Mouse (Mus musculus) midbrain, postnatal 0 days (tissue): ENCODE measurements around the gene Foxk2. TPM values are rescaled to one million over a fixed set of nuclear protein-coding genes. Genes with fewer than 3 reads are reported as not detected.

Experiments used
- ATAC-seq: fragments of 200-750 bp; cut with Nextera tagmentation; 2 replicates; pipeline ENCODE4 v1.8.0; 2017; ENCODE audit warnings: moderate number of reproducible peaks, mild to moderate bottlenecking, moderate TSS enrichment, moderate library complexity; ENCODE audit not compliant: low FRiP score
- DNase-seq: peaks from one replicate; pipeline ENCODE4 v3.0.0-alpha.2; 2015; ENCODE audit warnings: low spot score
- H3K27ac ChIP-seq: fragments of 300-500 bp; sonication (generic); 2 replicates; pipeline ENCODE4 v1.5.1; 2014; ENCODE audit warnings: low read depth, mild to moderate bottlenecking, low read length, mixed read lengths
- H3K27me3 ChIP-seq: fragments of 300-500 bp; sonication (generic); 2 replicates; pipeline ENCODE4 v1.6.1; 2014; ENCODE audit warnings: low read length, control low read depth, mixed read lengths; ENCODE audit not compliant: insufficient read depth
- H3K36me3 ChIP-seq: fragments of 300-500 bp; sonication (generic); 2 replicates; pipeline ENCODE4 v1.6.1; 2014; ENCODE audit warnings: low read length, control low read depth, mixed read lengths; ENCODE audit not compliant: insufficient read depth
- H3K4me1 ChIP-seq: fragments of 300-500 bp; sonication (generic); 2 replicates; pipeline ENCODE4 v1.6.1; 2014; ENCODE audit warnings: mild to moderate bottlenecking, control low read depth, antibody characterized with exemption, low read length, mixed read lengths; ENCODE audit not compliant: insufficient read depth
- H3K4me2 ChIP-seq: fragments of 300-500 bp; sonication (generic); 2 replicates; pipeline ENCODE4 v1.6.1; 2014; ENCODE audit warnings: low read depth, mild to moderate bottlenecking, low read length, mixed read lengths; ENCODE audit not compliant: poor library complexity, severe bottlenecking
- H3K4me3 ChIP-seq: fragments of 300-500 bp; sonication (generic); 2 replicates; pipeline ENCODE4 v1.5.1; 2014; ENCODE audit warnings: low read depth, mild to moderate bottlenecking, low read length, moderate library complexity
- H3K9ac ChIP-seq: fragments of 300-500 bp; sonication (generic); replicated peaks from 2 replicates; pipeline ENCODE4 v1.6.1; 2014; ENCODE audit warnings: mild to moderate bottlenecking, low read length, moderate library complexity, mixed read lengths; ENCODE audit not compliant: poor library complexity, severe bottlenecking
- H3K9me3 ChIP-seq: fragments of 300-500 bp; sonication (generic); 2 replicates; pipeline ENCODE4 v1.6.1; 2016; ENCODE audit warnings: low read length, control low read depth
- CTCF ChIP-seq: IDR thresholded peaks from 2 replicates; pipeline ENCODE4 v1.5.1; 2016; ENCODE audit warnings: antibody characterized with exemption, mild to moderate bottlenecking
- WGBS: fragments of 180-500 bp; shearing (Covaris S2); extraction: QIAGEN DNeasy Blood & Tissue Kit; methylation state at CpG from one replicate; pipeline ENCODE4 v1.1.7; 2014; 5-methylcytosine and 5-hydroxymethylcytosine counted together
- polyA plus RNA-seq: library from polyadenylated mRNA; unstranded; fragments of >200 nt; fragmentation: Nextera tagmentation; extraction: Ambion mirVana; gene quantifications from 2 replicates; pipeline ENCODE4 v1.2.1, GENCODE M21; 2015
- total RNA-seq: library from RNA; depleted of rRNA; stranded (reverse); fragments of >200 nt; gene quantifications from 2 replicates; pipeline ENCODE4 v1.2.3, GENCODE M21; 2014

Foxk2 gene
- total and polyA plus RNA-seq, 2 experiments from 2014 or later, result 13.2 to 92.9 TPM

DNA sequence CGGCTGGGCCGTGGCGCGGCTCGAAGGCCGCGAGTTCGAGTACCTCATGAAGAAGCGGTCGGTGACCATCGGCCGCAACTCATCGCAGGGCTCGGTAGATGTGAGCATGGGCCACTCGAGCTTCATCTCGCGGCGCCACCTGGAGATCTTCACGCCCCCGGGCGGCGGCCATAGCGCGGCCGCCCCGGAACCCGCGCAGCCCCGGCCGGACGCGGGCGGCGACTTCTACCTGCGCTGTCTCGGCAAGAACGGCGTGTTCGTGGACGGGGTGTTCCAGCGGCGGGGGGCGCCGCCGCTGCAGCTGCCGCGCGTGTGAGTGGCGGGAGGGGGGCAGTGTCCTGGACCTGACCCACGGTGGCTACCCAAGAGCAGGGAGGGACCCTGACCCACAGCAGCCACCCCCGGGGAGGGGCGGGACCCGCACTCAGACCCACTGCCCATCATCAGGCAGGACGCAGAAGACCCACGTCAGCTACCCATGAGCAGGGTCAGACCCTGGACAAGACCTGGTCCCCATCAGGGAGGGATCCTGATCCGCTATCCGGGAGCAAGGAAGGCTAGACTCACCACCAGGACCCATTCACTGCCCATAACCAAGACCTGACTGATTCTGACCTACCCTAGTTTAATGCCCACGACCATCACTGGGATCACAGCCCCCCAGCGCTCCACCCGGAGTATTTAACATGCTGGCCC is 569 bp downstream of the Foxk2 start:
- DNase-seq (peak; percentile 7), ATAC-seq (peak; percentile 17)
- peak overlapping the region; percentile 95 for H3K4me2 ChIP-seq
- peak overlapping the region; percentile 92 for H3K27ac ChIP-seq
- TF ChIP-seq CTCF, result no peak
- peak overlapping the region; percentile 98 for H3K9ac ChIP-seq
- H3K4me3 ChIP-seq, result peak overlapping the region; percentile 97
- H3K4me1 ChIP-seq, result peaks cover 5% of the 10 kb centered on the region; the same call in 1 of the 2 replicates
- under 1% methylated on average over 47 of the region's 60 CpGs for WGBS
- no peaks in the 10 kb centered on the region for H3K9me3 ChIP-seq
- peaks cover 6% of the 10 kb centered on the region for H3K36me3 ChIP-seq
- H3K27me3 ChIP-seq, result no peaks in the 10 kb centered on the region

GRCm38 (mm10) chr11:121261074-121261473 is 1.3 kb downstream of the Foxk2 start:
- H3K4me1 ChIP-seq, result peaks cover 5% of the 10 kb centered on the region; the same call in 1 of the 2 replicates
- peak overlapping the region; percentile 97 for H3K4me3 ChIP-seq
- H3K9ac ChIP-seq, result peak overlapping the region; percentile 98
- no peaks in the 10 kb centered on the region for H3K9me3 ChIP-seq
- peak overlapping the region; percentile 92; the same call in 1 of the 2 replicates for H3K27ac ChIP-seq
- no peak for ATAC-seq
- H3K4me2 ChIP-seq, result peak overlapping the region; percentile 95
- no peak for DNase-seq
- H3K36me3 ChIP-seq, result peaks cover 4% of the 10 kb centered on the region
- whole genome bisulfite sequencing, result 64% methylated on average over 2 of the region's 2 CpGs
- no peaks in the 10 kb centered on the region for H3K27me3 ChIP-seq
- TF ChIP-seq CTCF, result no peak

DNA sequence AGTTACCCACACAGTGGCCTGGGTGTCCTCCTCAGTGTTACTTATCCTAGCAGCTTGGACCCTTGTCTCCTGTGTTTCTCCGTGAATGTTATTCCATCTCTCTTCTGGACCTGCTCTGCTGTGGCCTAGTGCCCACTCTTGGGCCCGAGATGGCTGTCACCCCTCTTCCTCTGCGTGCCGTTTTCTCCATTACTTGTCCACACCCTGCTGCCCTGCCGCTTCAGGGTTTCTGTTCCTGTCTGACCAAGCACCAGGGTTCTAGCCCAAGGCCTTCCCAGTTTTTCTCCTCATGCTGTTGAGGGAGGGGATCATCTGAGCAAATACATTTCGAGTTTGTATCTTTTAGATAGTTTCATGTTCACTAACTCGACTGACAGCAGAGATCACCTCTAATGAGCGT is 17.7 kb downstream of the Foxk2 start:
- Histone ChIP-seq H3K9me3 (no peaks in the 10 kb centered on the region), H3K36me3 (no peaks in the 10 kb centered on the region), H3K4me1 (no peaks in the 10 kb centered on the region), H3K9ac (no peak overlapping the region), H3K4me2 (no peak overlapping the region), H3K27me3 (no peaks in the 10 kb centered on the region), H3K27ac (no peak overlapping the region), H3K4me3 (no peak overlapping the region)
- no peak for DNase-seq
- TF ChIP-seq CTCF, result no peak
- ATAC-seq, result no peak
- WGBS, result 92% methylated on average over 8 of the region's 8 CpGs

GRCm38 (mm10) chr11:121278011-121278410 is 18.2 kb downstream of the Foxk2 start:
- no peaks in the 10 kb centered on the region for H3K27me3 ChIP-seq
- no peak for TF ChIP-seq CTCF
- no peaks in the 10 kb centered on the region for H3K9me3 ChIP-seq
- no peak overlapping the region for H3K9ac ChIP-seq
- H3K36me3 ChIP-seq, result no peaks in the 10 kb centered on the region
- ATAC-seq, result no peak
- WGBS, result 87% methylated on average over 3 of the region's 3 CpGs
- no peak overlapping the region for H3K4me3 ChIP-seq
- H3K4me1 ChIP-seq, result no peaks in the 10 kb centered on the region
- no peak for DNase-seq
- H3K4me2 ChIP-seq, result no peak overlapping the region
- no peak overlapping the region for H3K27ac ChIP-seq

GRCm38 (mm10) chr11:121282911-121283310 is 23.1 kb downstream of the Foxk2 start:
- no peak for TF ChIP-seq CTCF
- no peak for ATAC-seq
- WGBS, result 88% methylated on average over 6 of the region's 6 CpGs

DNA sequence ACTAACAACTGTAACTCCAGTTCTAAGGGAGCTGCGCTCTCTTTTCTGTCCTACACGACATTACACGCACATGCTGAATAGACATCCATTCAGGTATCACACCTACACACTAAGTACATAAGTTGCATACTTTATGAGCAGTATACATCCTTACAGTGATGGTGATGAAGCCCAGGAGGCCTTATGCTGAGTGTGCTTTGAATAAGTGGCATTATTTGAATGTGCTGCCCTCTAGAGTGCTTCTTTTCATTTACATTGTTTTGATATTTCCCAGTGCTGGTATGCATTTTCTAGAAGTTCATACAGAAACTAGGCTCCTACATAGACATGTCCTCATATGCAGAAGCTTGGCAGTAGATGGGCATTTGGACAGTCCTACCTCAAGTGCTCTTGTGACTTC is 30.1 kb downstream of the Foxk2 start:
- H3K9ac ChIP-seq, result no peak overlapping the region
- H3K36me3 ChIP-seq, result peaks cover 26% of the 10 kb centered on the region
- no peak overlapping the region for H3K4me3 ChIP-seq
- TF ChIP-seq CTCF, result peak; percentile 37; the same call in 1 of the 2 replicates
- 94% methylated on average over 3 of the region's 3 CpGs for WGBS
- H3K9me3 ChIP-seq, result no peaks in the 10 kb centered on the region
- ATAC-seq (no peak), DNase-seq (peak; percentile 6)
- H3K27ac ChIP-seq, result no peak overlapping the region
- no peaks in the 10 kb centered on the region for H3K27me3 ChIP-seq
- no peaks in the 10 kb centered on the region for H3K4me1 ChIP-seq
- no peak overlapping the region for H3K4me2 ChIP-seq

More at GRCm38 (mm10) chr11:121282911-121283310, 23.1 kb downstream of the Foxk2 start:
- Histone ChIP-seq H3K4me1 (no peaks in the 10 kb centered on the region), H3K4me2 (no peak overlapping the region), H3K27me3 (no peaks in the 10 kb centered on the region), H3K36me3 (peaks cover 10% of the 10 kb centered on the region; the same call in 1 of the 2 replicates), H3K9ac (no peak overlapping the region), H3K9me3 (no peaks in the 10 kb centered on the region), H3K4me3 (no peak overlapping the region), H3K27ac (no peak overlapping the region)
- DNase-seq, result no peak
